Mouse (Mus musculus): ENCODE results near the gene Chd1l.

Chd1l gene

GRCm38 (mm10) chr3:97649022-97649421 is 39.0 kb upstream of the Chd1l start:
- H3K4me3 ChIP-seq (replicated peaks; ENCODE audit: low read length): no peak overlapping the region
- no peaks in the 10 kb centered on the region for H3K4me1 ChIP-seq (replicated peaks; ENCODE audit: low read depth, low read length)
- H3K36me3 ChIP-seq (ENCODE audit: insufficient read depth, low read length): no peaks in the 10 kb centered on the region
- H3K27me3 ChIP-seq (ENCODE audit: insufficient read depth, low read length): no peaks in the 10 kb centered on the region
- TF ChIP-seq POU5F1 (IDR thresholded peaks at IDR 0.05; ENCODE audit: borderline replicate concordance, low read length) (no peak), NANOG (IDR thresholded peaks at IDR 0.05; ENCODE audit: borderline replicate concordance, low read length) (no peak), CTCF (conservative IDR thresholded peaks at IDR 0.05; ENCODE audit: low read length) (no peak)
- H3K9me3 ChIP-seq (ENCODE audit: low read length): no peaks in the 10 kb centered on the region

DNA sequence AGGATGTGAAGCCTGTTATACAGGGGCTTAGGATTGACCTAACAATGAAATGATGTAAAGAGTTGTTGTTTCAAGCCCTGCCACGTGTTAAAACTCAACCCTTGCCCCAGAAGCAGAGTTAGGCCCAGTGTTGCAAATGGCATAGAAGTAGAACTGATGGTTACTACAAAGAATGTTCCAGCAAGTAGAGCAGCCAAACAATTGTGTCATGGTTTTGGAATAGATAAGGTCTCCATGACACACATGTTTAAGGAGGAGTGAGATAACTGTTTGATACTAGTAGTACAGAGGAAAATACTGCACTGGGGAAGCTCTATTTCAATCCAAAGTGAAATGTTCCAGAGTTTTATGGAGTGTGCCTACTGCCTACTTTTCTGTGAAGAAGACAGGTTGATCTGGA is 38.5 kb upstream of the Chd1l start:
- Histone ChIP-seq H3K4me1 (replicated peaks; ENCODE audit: low read depth, low read length) (no peaks in the 10 kb centered on the region), H3K4me3 (replicated peaks; ENCODE audit: low read length) (no peak overlapping the region), H3K36me3 (ENCODE audit: insufficient read depth, low read length) (no peaks in the 10 kb centered on the region), H3K9me3 (ENCODE audit: low read length) (no peaks in the 10 kb centered on the region), H3K27me3 (ENCODE audit: insufficient read depth, low read length) (no peaks in the 10 kb centered on the region)
- TF ChIP-seq POU5F1 (IDR thresholded peaks at IDR 0.05; ENCODE audit: borderline replicate concordance, low read length) (no peak), NANOG (IDR thresholded peaks at IDR 0.05; ENCODE audit: borderline replicate concordance, low read length) (no peak), CTCF (conservative IDR thresholded peaks at IDR 0.05; ENCODE audit: low read length) (no peak)

DNA sequence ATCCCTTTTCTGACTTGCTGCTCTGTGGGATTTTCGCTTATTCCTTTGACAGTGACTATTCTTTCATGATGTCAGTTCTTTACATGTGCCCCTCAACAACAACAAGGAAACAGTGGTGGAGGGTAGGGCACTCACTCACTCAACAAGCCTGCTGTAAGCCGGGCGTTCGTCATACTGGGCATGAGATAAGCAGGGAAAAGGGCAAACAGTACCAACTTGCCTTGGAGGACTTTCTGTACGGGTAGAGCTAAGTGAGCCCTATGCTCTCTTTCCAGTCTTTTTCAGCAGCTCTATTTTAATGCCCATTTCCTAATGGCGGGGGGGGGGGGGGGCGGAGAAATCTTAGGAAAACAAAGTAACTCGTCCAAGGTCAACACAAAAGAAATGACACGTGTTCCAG is 32.0 kb upstream of the Chd1l start:
- Histone ChIP-seq H3K9me3 (ENCODE audit: low read length) (no peaks in the 10 kb centered on the region), H3K36me3 (ENCODE audit: insufficient read depth, low read length) (no peaks in the 10 kb centered on the region), H3K27me3 (ENCODE audit: insufficient read depth, low read length) (no peaks in the 10 kb centered on the region), H3K4me1 (replicated peaks; ENCODE audit: low read depth, low read length) (no peaks in the 10 kb centered on the region), H3K4me3 (replicated peaks; ENCODE audit: low read length) (no peak overlapping the region)
- TF ChIP-seq POU5F1 (IDR thresholded peaks at IDR 0.05; ENCODE audit: borderline replicate concordance, low read length): no peak
- no peak for TF ChIP-seq CTCF (conservative IDR thresholded peaks at IDR 0.05; ENCODE audit: low read length)
- TF ChIP-seq NANOG (IDR thresholded peaks at IDR 0.05; ENCODE audit: borderline replicate concordance, low read length): no peak

DNA sequence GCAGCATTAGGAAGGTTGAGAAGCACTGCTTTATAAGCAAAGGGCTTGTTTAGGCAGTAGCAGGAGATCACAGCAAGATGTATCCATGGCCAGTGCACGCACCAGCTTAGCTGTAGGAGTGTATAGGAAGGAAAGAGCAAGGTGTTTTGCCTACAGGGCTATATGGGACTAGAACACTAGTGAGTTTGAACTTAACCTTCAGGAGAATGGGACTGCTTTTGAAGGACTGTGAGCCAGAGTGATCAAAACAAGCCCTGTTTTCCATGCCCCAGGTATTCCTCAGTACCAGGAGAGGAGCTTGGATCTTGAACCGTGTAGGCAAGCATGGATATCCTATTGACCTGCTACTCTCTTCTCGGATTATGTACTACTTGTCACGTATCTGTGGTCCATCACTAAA is 31.4 kb upstream of the Chd1l start:
- no peak for TF ChIP-seq POU5F1 (IDR thresholded peaks at IDR 0.05; ENCODE audit: borderline replicate concordance, low read length)
- TF ChIP-seq CTCF (conservative IDR thresholded peaks at IDR 0.05; ENCODE audit: low read length): no peak
- no peak for TF ChIP-seq NANOG (IDR thresholded peaks at IDR 0.05; ENCODE audit: borderline replicate concordance, low read length)
- H3K4me3 ChIP-seq (replicated peaks; ENCODE audit: low read length): no peak overlapping the region

DNA sequence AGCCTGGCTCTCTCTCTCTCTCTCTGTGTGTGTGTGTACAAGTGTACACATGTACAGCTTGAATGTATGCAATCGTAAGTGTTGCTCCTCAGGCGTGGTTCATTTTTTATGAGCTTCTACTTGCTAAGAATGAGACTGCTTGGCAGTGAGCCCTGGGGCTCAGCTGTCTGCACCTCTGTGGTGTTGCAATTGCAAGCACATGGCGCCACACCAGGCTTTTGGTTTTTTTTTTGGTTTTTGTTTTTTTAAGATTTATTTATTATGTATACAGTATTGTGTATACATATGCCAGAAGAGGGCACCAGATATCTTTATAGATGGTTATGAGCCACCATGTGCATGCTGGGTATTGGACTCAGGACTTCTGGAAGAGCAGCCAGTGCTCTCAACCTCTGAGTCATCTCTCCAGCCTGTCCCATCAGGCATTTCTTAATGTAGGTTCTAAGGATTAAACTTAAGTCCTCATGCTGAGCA is 24.3 kb upstream of the Chd1l start:
- Histone ChIP-seq H3K36me3 (ENCODE audit: insufficient read depth, low read length) (no peaks in the 10 kb centered on the region), H3K9me3 (ENCODE audit: low read length) (no peaks in the 10 kb centered on the region), H3K4me3 (replicated peaks; ENCODE audit: low read length) (no peak overlapping the region), H3K4me1 (replicated peaks; ENCODE audit: low read depth, low read length) (no peaks in the 10 kb centered on the region), H3K27me3 (ENCODE audit: insufficient read depth, low read length) (peaks cover 4% of the 10 kb centered on the region; the same call in 1 of the 2 replicates)
- TF ChIP-seq CTCF (conservative IDR thresholded peaks at IDR 0.05; ENCODE audit: low read length): no peak
- TF ChIP-seq POU5F1 (IDR thresholded peaks at IDR 0.05; ENCODE audit: borderline replicate concordance, low read length): no peak
- TF ChIP-seq NANOG (IDR thresholded peaks at IDR 0.05; ENCODE audit: borderline replicate concordance, low read length): no peak

More for the DNA sequence above, 31.4 kb upstream of the Chd1l start:
- no peaks in the 10 kb centered on the region for H3K9me3 ChIP-seq (ENCODE audit: low read length)
- H3K36me3 ChIP-seq (ENCODE audit: insufficient read depth, low read length): no peaks in the 10 kb centered on the region
- no peaks in the 10 kb centered on the region for H3K4me1 ChIP-seq (replicated peaks; ENCODE audit: low read depth, low read length)
- no peaks in the 10 kb centered on the region for H3K27me3 ChIP-seq (ENCODE audit: insufficient read depth, low read length)

GRCm38 (mm10) chr3:97633456-97633855 is 23.5 kb upstream of the Chd1l start:
- H3K4me3 ChIP-seq (replicated peaks; ENCODE audit: low read length): no peak overlapping the region
- TF ChIP-seq CTCF (conservative IDR thresholded peaks at IDR 0.05; ENCODE audit: low read length) (no peak), POU5F1 (IDR thresholded peaks at IDR 0.05; ENCODE audit: borderline replicate concordance, low read length) (no peak), NANOG (IDR thresholded peaks at IDR 0.05; ENCODE audit: borderline replicate concordance, low read length) (no peak)
- peaks cover 5% of the 10 kb centered on the region for H3K4me1 ChIP-seq (replicated peaks; ENCODE audit: low read depth, low read length)
- peaks cover 4% of the 10 kb centered on the region; the same call in 1 of the 2 replicates for H3K27me3 ChIP-seq (ENCODE audit: insufficient read depth, low read length)
- no peaks in the 10 kb centered on the region for H3K9me3 ChIP-seq (ENCODE audit: low read length)
- no peaks in the 10 kb centered on the region for H3K36me3 ChIP-seq (ENCODE audit: insufficient read depth, low read length)

DNA sequence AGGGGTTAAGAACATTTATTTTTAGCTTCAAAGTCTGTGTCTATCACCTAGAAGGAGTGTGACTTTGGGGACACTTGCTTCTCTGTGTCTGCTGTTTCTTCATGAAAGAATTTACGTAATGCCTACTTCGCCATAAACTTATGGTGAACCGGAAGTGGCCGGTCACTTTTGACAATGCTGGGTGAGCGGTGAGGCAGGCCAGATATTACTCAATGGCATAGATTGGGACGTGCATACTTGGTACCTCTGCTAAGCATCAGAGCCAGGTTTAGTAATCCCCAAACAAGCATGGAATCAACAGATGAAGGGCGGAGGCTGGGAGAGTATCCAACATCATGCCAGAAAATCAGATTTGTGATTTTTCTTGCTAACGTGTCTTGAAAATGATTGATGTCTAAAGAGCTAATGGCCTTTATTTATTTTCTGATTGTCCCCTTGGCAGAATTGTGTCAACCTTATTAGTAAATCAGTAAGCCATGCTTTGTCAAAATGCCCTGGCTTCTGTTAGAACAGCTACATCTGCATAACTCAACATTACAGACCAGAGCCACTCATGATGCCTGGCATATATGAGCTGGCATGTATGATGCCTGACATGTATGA is 21.4 kb upstream of the Chd1l start:
- Histone ChIP-seq H3K9me3 (ENCODE audit: low read length) (no peaks in the 10 kb centered on the region), H3K4me1 (replicated peaks; ENCODE audit: low read depth, low read length) (peaks cover 5% of the 10 kb centered on the region), H3K36me3 (ENCODE audit: insufficient read depth, low read length) (no peaks in the 10 kb centered on the region), H3K27me3 (ENCODE audit: insufficient read depth, low read length) (peaks cover 4% of the 10 kb centered on the region; the same call in 1 of the 2 replicates), H3K4me3 (replicated peaks; ENCODE audit: low read length) (no peak overlapping the region)
- TF ChIP-seq NANOG (IDR thresholded peaks at IDR 0.05; ENCODE audit: borderline replicate concordance, low read length): no peak
- no peak for TF ChIP-seq CTCF (conservative IDR thresholded peaks at IDR 0.05; ENCODE audit: low read length)
- no peak for TF ChIP-seq POU5F1 (IDR thresholded peaks at IDR 0.05; ENCODE audit: borderline replicate concordance, low read length)

GRCm38 (mm10) chr3:97630746-97631145 is 20.7 kb upstream of the Chd1l start:
- TF ChIP-seq POU5F1 (IDR thresholded peaks at IDR 0.05; ENCODE audit: borderline replicate concordance, low read length): no peak
- TF ChIP-seq CTCF (conservative IDR thresholded peaks at IDR 0.05; ENCODE audit: low read length): no peak
- TF ChIP-seq NANOG (IDR thresholded peaks at IDR 0.05; ENCODE audit: borderline replicate concordance, low read length): no peak
- Histone ChIP-seq H3K4me1 (replicated peaks; ENCODE audit: low read depth, low read length) (peaks cover 5% of the 10 kb centered on the region), H3K27me3 (ENCODE audit: insufficient read depth, low read length) (peaks cover 4% of the 10 kb centered on the region; the same call in 1 of the 2 replicates), H3K4me3 (replicated peaks; ENCODE audit: low read length) (no peak overlapping the region), H3K36me3 (ENCODE audit: insufficient read depth, low read length) (no peaks in the 10 kb centered on the region), H3K9me3 (ENCODE audit: low read length) (no peaks in the 10 kb centered on the region)

DNA sequence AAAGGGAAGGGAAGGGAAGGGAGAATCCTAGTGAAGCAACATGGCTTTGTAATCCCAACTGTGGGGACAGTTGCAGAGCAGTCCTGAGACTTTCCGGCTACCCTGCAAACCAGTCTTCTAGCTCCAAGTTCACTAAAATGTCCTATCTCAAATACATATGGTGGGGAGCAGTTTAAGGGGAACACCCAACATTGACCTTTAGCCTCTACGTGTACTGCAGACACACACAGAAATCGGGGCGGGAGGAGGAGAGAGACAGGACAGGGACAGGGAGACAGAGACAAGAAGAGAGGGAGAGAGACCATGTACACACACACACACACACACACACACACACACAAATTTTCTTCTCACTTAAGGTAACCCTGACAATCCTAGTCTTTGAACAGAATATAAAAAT is 19.9 kb upstream of the Chd1l start:
- H3K36me3 ChIP-seq (ENCODE audit: insufficient read depth, low read length): no peaks in the 10 kb centered on the region
- H3K4me1 ChIP-seq (replicated peaks; ENCODE audit: low read depth, low read length): peaks cover 5% of the 10 kb centered on the region
- H3K27me3 ChIP-seq (ENCODE audit: insufficient read depth, low read length): peaks cover 4% of the 10 kb centered on the region; the same call in 1 of the 2 replicates
- no peak overlapping the region for H3K4me3 ChIP-seq (replicated peaks; ENCODE audit: low read length)
- TF ChIP-seq POU5F1 (IDR thresholded peaks at IDR 0.05; ENCODE audit: borderline replicate concordance, low read length) (no peak), CTCF (conservative IDR thresholded peaks at IDR 0.05; ENCODE audit: low read length) (no peak), NANOG (IDR thresholded peaks at IDR 0.05; ENCODE audit: borderline replicate concordance, low read length) (no peak)
- no peaks in the 10 kb centered on the region for H3K9me3 ChIP-seq (ENCODE audit: low read length)
